8 mouse cellular contexts compared by ENCODE assay signal in genomic region chr2:167062965-167063880, GRCm38 (mm10). TPM values are rescaled to one million over a fixed set of nuclear protein-coding genes. Genes with fewer than 3 reads are reported as not detected.
DNase-seq lines count a peak whose midpoint lies in the region; ATAC-seq and TF ChIP-seq lines count a peak whose summit lies in the region.

Gene Znfx1, minus strand, starts transcription at chr2:167063015.

- peak within 1 kb of the TSS; percentile 61 for H3K4me2 ChIP-seq in forebrain, postnatal 0 days (ENCODE audit: low read depth)
- H3K4me2 ChIP-seq in lung, embryonic 15.5 days, result peak within 1 kb of the TSS; percentile 67

- WGBS in forebrain, postnatal 0 days, result under 1% methylated on average over 56 of the region's 57 CpGs
- WGBS in lung, embryonic 15.5 days, result under 1% methylated on average over 57 of the region's 57 CpGs

- H3K27ac ChIP-seq in ES-E14 (ENCODE audit: insufficient read depth, low read depth, low read length, poor library complexity, severe bottlenecking), result peak within 1 kb of the TSS; percentile 91
- H3K27ac ChIP-seq in forebrain, postnatal 0 days (ENCODE audit: low read depth, low read length), result peak within 1 kb of the TSS; percentile 87
- H3K27ac ChIP-seq in lung, embryonic 15.5 days, result peak within 1 kb of the TSS; percentile 97

- peak within 1 kb of the TSS; percentile 80 to 87 for H3K4me3 ChIP-seq in ES-E14 (ENCODE audit: insufficient read depth in 1 of 2, low read depth in 1 of 2, low read length in 2 of 2, poor library complexity in 1 of 2, severe bottlenecking in 1 of 2)
- peak within 1 kb of the TSS; percentile 71 for H3K4me3 ChIP-seq in forebrain, postnatal 0 days (ENCODE audit: low read depth, low read length)
- peak within 1 kb of the TSS; percentile 85 for H3K4me3 ChIP-seq in lung, embryonic 15.5 days

- in situ Hi-C loops in ES-E14 (cut with MboI; ENCODE audit: low sequenced_read_pairs in 2 of 2, unreplicated experiment in 2 of 2), result no loop called here

- no peaks in the 10 kb centered on the region for H3K9me3 ChIP-seq in ES-E14 (ENCODE audit: control insufficient read depth, insufficient read depth, low read depth, low read length)
- H3K9me3 ChIP-seq in forebrain, postnatal 0 days (ENCODE audit: low read length), result no peaks in the 10 kb centered on the region
- H3K9me3 ChIP-seq in lung, embryonic 15.5 days, result no peaks in the 10 kb centered on the region

- TF ChIP-seq CTCF in forebrain, postnatal 0 days (IDR thresholded peaks at IDR 0.05; ENCODE audit: low read depth), result peak; percentile 55

- ATAC-seq in forebrain, postnatal 0 days, result peak; percentile 95
- peak; percentile 93 for ATAC-seq in lung, embryonic 15.5 days (ENCODE audit: borderline replicate concordance, extremely low read depth, low FRiP score, low TSS enrichment)

- peaks cover 4 to 6% of the 10 kb centered on the region in 2 experiments for H3K4me1 ChIP-seq in ES-E14 (ENCODE audit: control insufficient read depth in 2 of 2, insufficient read depth in 2 of 2, low read length in 2 of 2, poor library complexity in 1 of 2)
- H3K4me1 ChIP-seq in forebrain, postnatal 0 days (ENCODE audit: insufficient read depth), result peaks cover 16% of the 10 kb centered on the region
- H3K4me1 ChIP-seq in lung, embryonic 15.5 days, result peaks cover 24% of the 10 kb centered on the region

- peak within 1 kb of the TSS; percentile 99 for H3K9ac ChIP-seq in ES-E14 (ENCODE audit: insufficient read depth, low read depth, low read length, poor library complexity, severe bottlenecking)
- H3K9ac ChIP-seq in forebrain, postnatal 0 days, result peak within 1 kb of the TSS; percentile 80
- H3K9ac ChIP-seq in lung, embryonic 15.5 days, result peak within 1 kb of the TSS; percentile 91

- peak; percentile 90 for DNase-seq in ES-E14 (ENCODE audit: low read depth, low spot score)
- DNase-seq in cerebellum, adult 18-20 months, result peak; percentile 94 to 98
- peak; percentile 97 for DNase-seq in forebrain, postnatal 0 days
- DNase-seq in heart, postnatal 4 days, result peak; percentile 99
- DNase-seq in layer of hippocampus, adult 8-10 months (ENCODE audit: low spot score in 2 of 2), result peak; percentile 93 to 97
- peak; percentile 92 for DNase-seq in ovary, adult 18-20 months (ENCODE audit: low spot score)
- DNase-seq in thymus, postnatal 0 days (ENCODE audit: low spot score), result peak; percentile 95

- peaks cover 27% of the 10 kb centered on the region for H3K36me3 ChIP-seq in ES-E14 (ENCODE audit: control insufficient read depth, insufficient read depth, low read length, poor library complexity, severe bottlenecking)
- peaks cover 16% of the 10 kb centered on the region for H3K36me3 ChIP-seq in forebrain, postnatal 0 days (ENCODE audit: insufficient read depth)
- H3K36me3 ChIP-seq in lung, embryonic 15.5 days, result peaks cover 23% of the 10 kb centered on the region

- H3K27me3 ChIP-seq in forebrain, postnatal 0 days (ENCODE audit: insufficient read depth, low read length), result no peaks in the 10 kb centered on the region
- H3K27me3 ChIP-seq in lung, embryonic 15.5 days, result no peaks in the 10 kb centered on the region

TF ChIP-seq in ES-E14, 5 proteins besides CTCF, POLR2A, EP300 and RAD21:
- TF ChIP-seq HCFC1 (IDR thresholded peaks at IDR 0.05; ENCODE audit: borderline replicate concordance, insufficient read depth, low read length) (peak; percentile 99), CHD2 (IDR thresholded peaks at IDR 0.05; ENCODE audit: low read depth, low read length) (no peak), ZNF384 (IDR thresholded peaks at IDR 0.05; ENCODE audit: low read depth, low read length) (no peak), ZC3H11A (IDR thresholded peaks at IDR 0.05; ENCODE audit: borderline replicate concordance, low read depth, low read length) (no peak), MAFK (IDR thresholded peaks at IDR 0.05; ENCODE audit: insufficient read depth, low read depth, low read length) (no peak)

RNA-seq across cellular contexts. Expression of gene Znfx1, which starts in this region (rescaled TPM):
- 15.3 and 15.9 TPM in 2 replicates for total RNA-seq in ES-E14 (2012; rRNA removed)
- total RNA-seq in forebrain, postnatal 0 days (2014; rRNA removed), result 20.5 and 25.4 TPM in 2 replicates
- polyA plus RNA-seq in forebrain, postnatal 0 days (2015; fragmentation: Nextera tagmentation; extraction: Ambion mirVana), result 2.2 and 4.4 TPM in 2 replicates
- total RNA-seq in heart, postnatal 4 days (2021), result 10 to 100 TPM; 19.7 to 22.4 TPM
- total RNA-seq in layer of hippocampus, adult 8-10 months (2022), result 10 to 100 TPM; 52.2 to 54.7 (median 52.5) TPM
- 6.8 and 7.6 TPM in 2 replicates for polyA plus RNA-seq in lung, embryonic 15.5 days (2015; fragmentation: Nextera tagmentation; extraction: Ambion mirVana)
- 10.5 TPM in 2 replicates for polyA plus RNA-seq in thymus, postnatal 0 days (2015; fragmentation: Nextera tagmentation; extraction: Ambion mirVana)

Comparison
In these comparisons a context has a peak if more than half of its experiments do, and no peak if none do; other contexts are left out.
1. Peak in every context shown above with its lines: DNase-seq, ATAC-seq, H3K4me3 ChIP-seq and H3K27ac ChIP-seq.